Mouse (Mus musculus) hindbrain, postnatal 0 days (tissue): Measurements from ENCODE around the gene Gm3512. TPM values are rescaled to one million over a fixed set of nuclear protein-coding genes. Genes with fewer than 3 reads are reported as not detected.
"Not testable (repeated sequence)": the region's sequence is repeated elsewhere in the genome, so short reads cannot be mapped to it uniquely, and the experiment has no call there.

Experiments used
- ATAC-seq: fragments of 200-750 bp; cut with Nextera tagmentation; 2 replicates; pipeline ENCODE4 v1.8.0; 2017; ENCODE audit warnings: mild to moderate bottlenecking, moderate TSS enrichment, moderate library complexity
- DNase-seq: peaks from one replicate; pipeline ENCODE4 v3.0.0-alpha.2; 2015; ENCODE audit warnings: low spot score
- H3K27ac ChIP-seq: fragments of 300-500 bp; sonication (generic); 2 replicates; pipeline ENCODE4 v1.5.1; 2014; ENCODE audit warnings: mild to moderate bottlenecking
- H3K27me3 ChIP-seq: fragments of 300-500 bp; sonication (generic); 2 replicates; pipeline ENCODE4 v1.6.1; 2014; ENCODE audit warnings: low read length, mixed read lengths; ENCODE audit not compliant: insufficient read depth
- H3K36me3 ChIP-seq: fragments of 300-500 bp; sonication (generic); 2 replicates; pipeline ENCODE4 v1.6.1; 2014; ENCODE audit warnings: low read length, mixed read lengths; ENCODE audit not compliant: insufficient read depth
- H3K4me1 ChIP-seq: fragments of 300-500 bp; sonication (generic); 2 replicates; pipeline ENCODE4 v1.6.1; 2014; ENCODE audit warnings: antibody characterized with exemption, low read length, mixed read lengths; ENCODE audit not compliant: insufficient read depth
- H3K4me2 ChIP-seq: fragments of 300-500 bp; sonication (generic); 2 replicates; pipeline ENCODE4 v1.6.1; 2014; ENCODE audit warnings: low read depth, mild to moderate bottlenecking, low read length, moderate library complexity, mixed read lengths
- H3K4me3 ChIP-seq: fragments of 300-500 bp; sonication (generic); 2 replicates; pipeline ENCODE4 v1.5.1; 2014; ENCODE audit warnings: low read length
- H3K9ac ChIP-seq: fragments of 300-500 bp; sonication (generic); replicated peaks from 2 replicates; pipeline ENCODE4 v1.6.1; 2014; ENCODE audit warnings: mild to moderate bottlenecking, low read length, moderate library complexity, mixed read lengths
- H3K9me3 ChIP-seq: fragments of 300-500 bp; sonication (generic); 2 replicates; pipeline ENCODE4 v1.6.1; 2016; ENCODE audit warnings: low read length, mixed read lengths
- WGBS: fragments of 180-500 bp; shearing (Covaris S2); extraction: QIAGEN DNeasy Blood & Tissue Kit; methylation state at CpG from one replicate; pipeline ENCODE4 v1.1.7; 2014; 5-methylcytosine and 5-hydroxymethylcytosine counted together
- polyA plus RNA-seq: library from polyadenylated mRNA; unstranded; fragments of >200 nt; fragmentation: Nextera tagmentation; extraction: Ambion mirVana; gene quantifications from 2 replicates; pipeline ENCODE4 v1.2.1, GENCODE M21; 2015
- total RNA-seq: library from RNA; depleted of rRNA; stranded (reverse); fragments of >200 nt; gene quantifications from 2 replicates; pipeline ENCODE4 v1.2.3, GENCODE M21; 2014; rRNA removed

Gene Gm3512
- total RNA-seq (4.6 and 5.0 TPM in 2 replicates), polyA plus RNA-seq (7.8 and 9.2 TPM in 2 replicates)

DNA sequence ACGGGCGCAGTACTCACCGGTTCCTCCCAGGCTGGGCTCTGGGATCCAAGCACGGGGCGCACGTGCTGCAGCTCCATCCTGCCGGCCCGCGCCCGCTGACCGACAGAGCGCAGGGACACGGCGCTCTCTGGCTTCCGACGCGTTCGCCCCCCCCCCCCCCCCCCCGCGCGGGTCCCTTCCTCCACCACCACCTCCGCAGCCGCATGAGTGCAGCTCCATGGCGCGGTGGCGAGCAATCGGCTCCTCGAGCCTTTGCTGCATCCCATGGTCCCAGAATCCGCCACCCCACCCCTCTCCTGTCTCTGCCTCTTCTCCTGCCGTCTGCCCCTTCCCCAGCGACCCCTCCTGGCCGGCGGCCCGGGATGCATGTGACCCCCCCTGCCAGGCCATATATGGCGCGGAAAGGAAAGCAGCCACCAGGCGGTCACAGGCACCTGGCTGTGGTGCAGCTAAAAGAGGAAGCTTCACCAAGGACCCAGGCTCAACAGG, at the start of gene Gm3512:
Gene Gm3512, minus strand, starts transcription at position 51 of the 489 bp plus-strand sequence.
- 0 out of 2 replicates have a peak, but pooled peaks have one; percentile 55 for ATAC-seq
- H3K27me3 ChIP-seq, DNase-seq, H3K4me1 ChIP-seq, H3K9ac ChIP-seq, H3K4me3 ChIP-seq, H3K9me3 ChIP-seq, H3K4me2 ChIP-seq, H3K27ac ChIP-seq, H3K36me3 ChIP-seq: not testable (repeated sequence)
- no CpG with 5 or more reads among the region's 37 CpGs for WGBS

DNA sequence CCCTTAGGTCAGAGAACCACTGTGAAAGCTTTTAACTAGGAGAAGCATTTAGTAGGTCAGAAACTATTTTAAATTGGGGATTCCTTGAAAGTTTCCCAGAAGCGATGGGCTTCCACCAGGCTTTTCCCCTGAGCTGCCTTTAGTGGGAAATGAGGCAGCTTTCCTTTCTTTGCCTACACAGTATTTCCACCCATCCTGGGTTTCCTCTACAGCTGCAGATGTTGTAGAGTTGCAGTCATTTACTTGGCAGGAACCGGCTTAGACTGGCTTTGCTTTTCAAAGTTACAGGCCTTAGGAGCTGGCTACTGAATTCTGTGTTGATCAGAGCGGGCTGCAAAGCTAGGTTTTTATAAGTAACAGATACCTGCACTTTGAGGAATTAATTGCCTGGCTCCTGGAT, 25.7 kb upstream of the Gm3512 start:
- not testable (repeated sequence) for H3K27ac ChIP-seq, DNase-seq, H3K36me3 ChIP-seq, H3K9ac ChIP-seq, H3K9me3 ChIP-seq, H3K4me1 ChIP-seq, H3K4me2 ChIP-seq, H3K27me3 ChIP-seq, ATAC-seq, H3K4me3 ChIP-seq
- 85% methylated on average over 2 of the region's 3 CpGs for WGBS

DNA sequence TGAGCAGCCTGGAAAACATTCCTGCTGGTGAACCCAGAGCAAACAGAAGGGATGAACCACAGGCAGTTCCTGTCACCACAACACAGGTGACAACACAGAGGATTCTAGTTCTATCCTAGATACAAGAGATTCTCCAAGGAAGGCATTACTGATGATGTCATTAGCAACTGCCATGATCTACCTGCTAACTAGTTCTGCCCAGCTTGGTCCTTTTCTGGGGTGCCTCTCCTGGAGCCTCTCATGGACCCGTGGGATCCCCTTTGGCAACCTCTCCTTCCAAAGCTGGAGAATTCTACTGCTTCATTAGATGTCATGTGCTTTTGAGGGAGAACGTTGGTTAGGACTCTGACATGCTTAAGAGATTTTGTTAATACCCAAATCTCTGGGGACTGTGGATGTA, 20.1 kb upstream of the Gm3512 start, which contains the start of gene Gm16434:
Gene Gm16434, minus strand, starts transcription at position 101 of the 400 bp plus-strand sequence.
- H3K36me3 ChIP-seq, DNase-seq, H3K27me3 ChIP-seq, H3K4me2 ChIP-seq, H3K4me3 ChIP-seq, ATAC-seq, H3K27ac ChIP-seq, H3K4me1 ChIP-seq, H3K9ac ChIP-seq, H3K9me3 ChIP-seq: not testable (repeated sequence)
- WGBS: no CpG with 5 or more reads among the region's 2 CpGs

DNA sequence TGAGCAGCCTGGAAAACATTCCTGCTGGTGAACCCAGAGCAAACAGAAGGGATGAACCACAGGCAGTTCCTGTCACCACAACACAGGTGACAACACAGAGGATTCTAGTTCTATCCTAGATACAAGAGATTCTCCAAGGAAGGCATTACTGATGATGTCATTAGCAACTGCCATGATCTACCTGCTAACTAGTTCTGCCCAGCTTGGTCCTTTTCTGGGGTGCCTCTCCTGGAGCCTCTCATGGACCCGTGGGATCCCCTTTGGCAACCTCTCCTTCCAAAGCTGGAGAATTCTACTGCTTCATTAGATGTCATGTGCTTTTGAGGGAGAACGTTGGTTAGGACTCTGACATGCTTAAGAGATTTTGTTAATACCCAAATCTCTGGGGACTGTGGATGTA, 49.0 kb downstream of the Gm3512 start, which contains the start of gene Gm6676:
Gene Gm6676, minus strand, starts transcription at position 101 of the 400 bp plus-strand sequence.
- H3K4me1 ChIP-seq, H3K9ac ChIP-seq, H3K4me3 ChIP-seq, ATAC-seq, H3K27ac ChIP-seq, DNase-seq, H3K36me3 ChIP-seq, H3K9me3 ChIP-seq, H3K27me3 ChIP-seq, H3K4me2 ChIP-seq: not testable (repeated sequence)
- no CpG with 5 or more reads among the region's 2 CpGs for WGBS

- H3K36me3 ChIP-seq, H3K27me3 ChIP-seq, H3K9me3 ChIP-seq, ATAC-seq, H3K4me1 ChIP-seq, H3K9ac ChIP-seq: not testable (repeated sequence)
- H3K4me3 ChIP-seq: peak overlapping the region; percentile 37
- peak overlapping the region; percentile 47; the same call in 1 of the 2 replicates for H3K4me2 ChIP-seq
- 2% methylated on average over 8 of the region's 54 CpGs for WGBS
- peak; percentile 32 for DNase-seq
- peak overlapping the region; percentile 84 for H3K27ac ChIP-seq
These were observed 69.1 kb downstream of the Gm3512 start for GRCm38 (mm10) chr14:7105124-7105802.

Other genes starting within 250 kb of the Gm3512 start
- gene Gm6356, start 200.7 kb downstream of the Gm3512 start, total RNA-seq: not detected in 2 replicates
- not detected in 2 replicates for gene Gm6356, start 200.7 kb downstream of the Gm3512 start, polyA plus RNA-seq
- gene Gm10406, start 147.1 kb downstream of the Gm3512 start, total RNA-seq: 1.9 and 2.8 TPM in 2 replicates
- 3.9 and 4.4 TPM in 2 replicates for gene Gm10406, start 147.1 kb downstream of the Gm3512 start, polyA plus RNA-seq
- gene Gm3685, start 129.6 kb downstream of the Gm3512 start, total RNA-seq: not detected in 2 replicates
- gene Gm3685, start 129.6 kb downstream of the Gm3512 start, polyA plus RNA-seq: not detected in 2 replicates
- gene Gm3696, start 73.9 kb downstream of the Gm3512 start, total RNA-seq: 5.1 and 5.2 TPM in 2 replicates
- 5.5 and 7.1 TPM in 2 replicates for gene Gm3696, start 73.9 kb downstream of the Gm3512 start, polyA plus RNA-seq
- gene Gm6676, start 49.1 kb downstream of the Gm3512 start, total RNA-seq: not detected in 2 replicates
- gene Gm6676, start 49.1 kb downstream of the Gm3512 start, polyA plus RNA-seq: not detected in 2 replicates
- not detected in 2 replicates for gene Gm16434, start 20.0 kb upstream of the Gm3512 start, total RNA-seq
- gene Gm16434, start 20.0 kb upstream of the Gm3512 start, polyA plus RNA-seq: not detected in 2 replicates
- gene Gm3727, start 90.2 kb upstream of the Gm3512 start, total RNA-seq: not detected in 2 replicates
- not detected in 2 replicates for gene Gm3727, start 90.2 kb upstream of the Gm3512 start, polyA plus RNA-seq
- 5.6 and 6.0 TPM in 2 replicates for gene Gm3739, start 140.5 kb upstream of the Gm3512 start, total RNA-seq
- gene Gm3739, start 140.5 kb upstream of the Gm3512 start, polyA plus RNA-seq: 7.4 and 8.4 TPM in 2 replicates
- not detected in 2 replicates for gene Gm5797, start 157.9 kb upstream of the Gm3512 start, total RNA-seq
- gene Gm5797, start 157.9 kb upstream of the Gm3512 start, polyA plus RNA-seq: not detected in 2 replicates
- not detected in 2 replicates for gene Gm8374, start 190.6 kb upstream of the Gm3512 start, total RNA-seq
- gene Gm8374, start 190.6 kb upstream of the Gm3512 start, polyA plus RNA-seq: not detected in 2 replicates